Mouse (Mus musculus) NIH3T3 (cell line): ENCODE measurements at regions not wholly inside any gene's neighbourhood (a gene's known extent, or its start where the extent isn't known, plus 50 kb on each side); places are given as distances from the start of the nearest gene placed in this dataset.

ENCODE experiments used
- DNase-seq: peaks from one replicate; pipeline ENCODE4 v3.0.0-alpha.2; 2012; ENCODE audit warnings: low read depth

GRCm38 (mm10) chr1:44388091-44388490 is 163.2 kb upstream of the Gulp1 start:
- DNase-seq = no peak

GRCm38 (mm10) chr1:44392141-44392540 is 159.2 kb upstream of the Gulp1 start:
- no peak for DNase-seq

GRCm38 (mm10) chr1:44395538-44395937 is 155.8 kb upstream of the Gulp1 start:
- DNase-seq = no peak

GRCm38 (mm10) chr1:44398066-44398465 is 153.2 kb upstream of the Gulp1 start:
- no peak for DNase-seq

- peak; percentile 55 for DNase-seq
Measured at GRCm38 (mm10) chr1:44437822-44438221, 113.5 kb upstream of the Gulp1 start.
